Mouse (Mus musculus) cerebellum, adult 2 months (tissue): ENCODE measurements around the gene Scyl2. TPM values are rescaled to one million over a fixed set of nuclear protein-coding genes. Genes with fewer than 3 reads are reported as not detected.

Experiments used
- DNase-seq, 2 experiments: peaks; one replicate each; pipeline ENCODE4 v3.0.0; 2021
- H3K27ac ChIP-seq: fragments of 200-500 bp; 2 replicates; pipeline ENCODE4 v1.5.1; 2012; ENCODE audit warnings: low read length, control low read depth, inconsistent platforms; ENCODE audit not compliant: insufficient read depth
- H3K27me3 ChIP-seq: fragments of 200-500 bp; 2 replicates; pipeline ENCODE4 v1.6.1; 2012; ENCODE audit warnings: inconsistent platforms, mild to moderate bottlenecking, low read length, moderate library complexity; ENCODE audit not compliant: control insufficient read depth, insufficient read depth
- H3K4me1 ChIP-seq: fragments of 200-500 bp; 2 replicates; pipeline ENCODE4 v1.6.1; 2011; ENCODE audit warnings: low read length; ENCODE audit not compliant: control insufficient read depth, insufficient read depth
- H3K4me3 ChIP-seq: fragments of 200-500 bp; replicated peaks from 2 replicates; pipeline ENCODE3; 2011; ENCODE audit warnings: mild to moderate bottlenecking, low read depth, low read length, control low read depth; ENCODE audit not compliant: insufficient read depth
- CTCF ChIP-seq: fragments of 200-500 bp; IDR thresholded peaks from 2 replicates; pipeline ENCODE4 v1.5.1; 2011; ENCODE audit warnings: low read depth, mild to moderate bottlenecking, control low read depth, low read length, moderate library complexity, borderline replicate concordance; ENCODE audit not compliant: insufficient read depth
- POLR2A ChIP-seq: fragments of 200-500 bp; IDR thresholded peaks from 2 replicates; pipeline ENCODE4 v1.6.1; 2011; ENCODE audit warnings: low read length, control low read depth, borderline replicate concordance; ENCODE audit not compliant: insufficient read depth
- WGBS: fragments of 180-500 bp; shearing (Covaris S2); methylation state at CpG from one replicate; pipeline ENCODE4 v1.1.7; 2018; 5-methylcytosine and 5-hydroxymethylcytosine counted together
- polyA plus RNA-seq: library from polyadenylated mRNA; depleted of rRNA; stranded (reverse); fragments of >200 nt; gene quantifications from 2 replicates; pipeline ENCODE4 v1.2.3, GENCODE M21; 2012; rRNA removed

The Scyl2 gene
- polyA plus RNA-seq, 1 experiment, result 29.7 TPM

GRCm38 (mm10) chr10:89592797-89593196 lies 93.3 kb downstream of the Scyl2 start:
- DNase-seq, result no peak
- H3K4me3 ChIP-seq, result no peak overlapping the region
- 33% methylated on average over 4 of the region's 4 CpGs for WGBS
- H3K27me3 ChIP-seq, result no peaks in the 10 kb centered on the region
- no peak for TF ChIP-seq POLR2A
- no peak for TF ChIP-seq CTCF
- no peak overlapping the region for H3K27ac ChIP-seq
- no peaks in the 10 kb centered on the region for H3K4me1 ChIP-seq

GRCm38 (mm10) chr10:89589877-89590276 lies 96.2 kb downstream of the Scyl2 start:
- TF ChIP-seq POLR2A (no peak), CTCF (no peak)
- H3K4me1 ChIP-seq, result no peaks in the 10 kb centered on the region
- H3K4me3 ChIP-seq, result no peak overlapping the region
- no peak overlapping the region for H3K27ac ChIP-seq
- WGBS, result 98% methylated on average over 1 of the region's 1 CpGs
- no peaks in the 10 kb centered on the region for H3K27me3 ChIP-seq
- DNase-seq, result no peak

Other genes starting within 250 kb of the Scyl2 start
- gene Gas2l3, start 242.3 kb downstream of the Scyl2 start, polyA plus RNA-seq, result 1.5 and 1.9 TPM in 2 replicates
- gene Nr1h4, start 152.7 kb downstream of the Scyl2 start, polyA plus RNA-seq, result 0.08 and 0.25 TPM in 2 replicates
- 0.27 and 0.36 TPM in 2 replicates for gene Slc17a8, start 65.0 kb downstream of the Scyl2 start, polyA plus RNA-seq
- 18.0 and 18.7 TPM in 2 replicates for gene Actr6, start 46.0 kb upstream of the Scyl2 start, polyA plus RNA-seq
- 52.4 and 56.8 TPM in 2 replicates for gene Uhrf1bp1l, start 58.7 kb upstream of the Scyl2 start, polyA plus RNA-seq
- gene Anks1b, start 187.2 kb upstream of the Scyl2 start, polyA plus RNA-seq, result 162 and 181 TPM in 2 replicates